Mouse (Mus musculus) liver, embryonic 12.5 days (tissue): ENCODE results near the gene Tm9sf4. TPM values are rescaled to one million over a fixed set of nuclear protein-coding genes. Genes with fewer than 3 reads are reported as not detected.
A peak's percentile ranks its signal among the peaks of the same experiment; 100 is the strongest.

Experiments
- ATAC-seq: fragments of 200-750 bp; cut with Nextera tagmentation; 2 replicates; pipeline ENCODE4 v1.8.0; 2017; ENCODE audit warnings: moderate number of reproducible peaks, mild to moderate bottlenecking, moderate library complexity
- H3K27ac ChIP-seq: fragments of 300-500 bp; sonication (generic); 2 replicates; pipeline ENCODE4 v1.5.1; 2016; ENCODE audit warnings: mild to moderate bottlenecking
- H3K27me3 ChIP-seq: fragments of 300-500 bp; sonication (generic); replicated peaks from 2 replicates; pipeline ENCODE4 v1.6.1; 2016; ENCODE audit warnings: mild to moderate bottlenecking, moderate library complexity
- H3K36me3 ChIP-seq: fragments of 300-500 bp; sonication (generic); 2 replicates; pipeline ENCODE4 v1.6.1; 2016; ENCODE audit warnings: mild to moderate bottlenecking, moderate library complexity
- H3K4me1 ChIP-seq: fragments of 300-500 bp; sonication (generic); 2 replicates; pipeline ENCODE4 v1.6.1; 2016
- H3K4me2 ChIP-seq: fragments of 300-500 bp; sonication (generic); 2 replicates; pipeline ENCODE4 v1.6.1; 2016; ENCODE audit warnings: mild to moderate bottlenecking, moderate library complexity
- H3K4me3 ChIP-seq: fragments of 300-500 bp; sonication (generic); 2 replicates; pipeline ENCODE4 v1.5.1; 2016; ENCODE audit warnings: mild to moderate bottlenecking, moderate library complexity
- H3K9ac ChIP-seq: fragments of 300-500 bp; sonication (generic); 2 replicates; pipeline ENCODE4 v1.6.1; 2016; ENCODE audit warnings: mild to moderate bottlenecking, moderate library complexity
- H3K9me3 ChIP-seq: fragments of 300-500 bp; sonication (generic); replicated peaks from 2 replicates; pipeline ENCODE4 v1.6.1; 2016; ENCODE audit warnings: mild to moderate bottlenecking, moderate library complexity
- WGBS: fragments of 180-500 bp; shearing (Covaris S2); methylation state at CpG from one replicate; pipeline ENCODE4 v1.1.7; 2016; ENCODE audit not compliant: insufficient replicate concordance; 5-methylcytosine and 5-hydroxymethylcytosine counted together
- polyA plus RNA-seq: library from polyadenylated mRNA; unstranded; fragments of >200 nt; fragmentation: Nextera tagmentation; extraction: Ambion mirVana; gene quantifications from 2 replicates; pipeline ENCODE4 v1.2.1, GENCODE M21; 2016

Gene Tm9sf4
- polyA plus RNA-seq, 1 experiment from 2014 or later: 44.8 TPM

DNA sequence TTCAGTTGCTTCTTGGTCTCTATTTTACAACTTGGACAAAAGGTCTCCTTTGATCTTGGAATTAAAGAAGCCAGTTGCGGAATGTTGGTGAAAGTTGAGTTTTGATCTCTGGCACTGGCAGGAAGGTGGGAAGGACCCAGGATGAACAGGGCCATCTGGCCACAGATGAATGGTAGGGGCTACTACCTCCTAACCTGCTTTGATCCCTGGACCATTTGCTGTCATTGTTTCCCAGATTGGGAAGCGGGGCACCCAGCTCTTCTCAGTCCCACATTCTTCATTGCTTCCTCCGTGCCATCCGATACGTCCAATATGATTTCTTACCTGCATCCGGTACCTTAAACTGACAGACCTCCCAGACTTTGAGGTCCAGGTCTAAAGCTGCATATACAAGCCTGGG lies 6.0 kb downstream of the Tm9sf4 start:
- H3K4me1 ChIP-seq: peaks cover 59% of the 10 kb centered on the region
- peaks cover 37% of the 10 kb centered on the region for H3K36me3 ChIP-seq
- no peak for ATAC-seq

DNA sequence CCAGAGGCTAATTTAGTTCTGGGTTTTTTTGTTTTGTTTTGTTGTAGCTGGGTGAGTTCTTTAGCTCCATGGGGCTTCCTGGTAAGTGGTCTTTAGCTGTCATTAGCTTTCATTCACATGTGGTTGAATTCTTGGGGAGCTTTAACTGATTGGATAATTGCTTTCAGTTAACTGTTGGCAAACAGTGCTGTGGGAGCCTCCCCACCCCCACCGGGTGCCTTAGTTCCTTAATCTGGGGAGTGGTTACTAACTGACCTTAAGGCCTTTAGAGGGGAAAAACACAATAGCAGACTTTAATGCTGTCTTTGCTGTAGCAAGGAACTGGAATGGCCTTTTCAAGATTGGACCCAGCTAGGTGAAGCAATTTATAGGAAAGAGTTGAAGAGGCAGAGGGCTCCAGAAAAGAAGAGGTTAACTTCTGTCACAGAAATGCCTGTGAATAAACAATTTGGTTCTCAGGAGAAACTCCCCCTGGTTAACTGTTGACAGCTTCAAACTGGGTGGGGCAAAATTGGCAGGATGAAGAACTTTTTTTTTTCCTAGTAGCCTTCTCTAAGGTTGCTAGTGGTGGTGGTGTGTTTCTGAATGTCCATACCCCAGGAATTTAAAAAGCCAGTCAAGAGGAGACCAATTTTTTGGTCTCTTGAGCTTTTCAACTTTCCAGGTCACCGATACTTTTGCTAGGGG lies 7.2 kb downstream of the Tm9sf4 start:
- H3K27me3 ChIP-seq: no peaks in the 10 kb centered on the region
- peak; percentile 46; the same call in 1 of the 2 replicates for ATAC-seq
- peak overlapping the region; percentile 49 for H3K27ac ChIP-seq
- 36% methylated on average over 2 of the region's 2 CpGs for WGBS
- H3K4me3 ChIP-seq: no peak overlapping the region
- no peak overlapping the region for H3K4me2 ChIP-seq
- peaks cover 32% of the 10 kb centered on the region for H3K36me3 ChIP-seq
- H3K9me3 ChIP-seq: no peaks in the 10 kb centered on the region
- peaks cover 48% of the 10 kb centered on the region for H3K4me1 ChIP-seq
- 0 out of 2 replicates have a peak overlapping the region, but pooled peaks have one; percentile 9 for H3K9ac ChIP-seq

More for the DNA sequence above, 6.0 kb downstream of the Tm9sf4 start:
- Histone ChIP-seq H3K27ac (peak overlapping the region; percentile 23; the same call in 1 of the 2 replicates), H3K4me2 (no peak overlapping the region), H3K9ac (no peak overlapping the region), H3K27me3 (no peaks in the 10 kb centered on the region), H3K4me3 (no peak overlapping the region), H3K9me3 (no peaks in the 10 kb centered on the region)
- 83% methylated on average over 6 of the region's 6 CpGs for WGBS

DNA sequence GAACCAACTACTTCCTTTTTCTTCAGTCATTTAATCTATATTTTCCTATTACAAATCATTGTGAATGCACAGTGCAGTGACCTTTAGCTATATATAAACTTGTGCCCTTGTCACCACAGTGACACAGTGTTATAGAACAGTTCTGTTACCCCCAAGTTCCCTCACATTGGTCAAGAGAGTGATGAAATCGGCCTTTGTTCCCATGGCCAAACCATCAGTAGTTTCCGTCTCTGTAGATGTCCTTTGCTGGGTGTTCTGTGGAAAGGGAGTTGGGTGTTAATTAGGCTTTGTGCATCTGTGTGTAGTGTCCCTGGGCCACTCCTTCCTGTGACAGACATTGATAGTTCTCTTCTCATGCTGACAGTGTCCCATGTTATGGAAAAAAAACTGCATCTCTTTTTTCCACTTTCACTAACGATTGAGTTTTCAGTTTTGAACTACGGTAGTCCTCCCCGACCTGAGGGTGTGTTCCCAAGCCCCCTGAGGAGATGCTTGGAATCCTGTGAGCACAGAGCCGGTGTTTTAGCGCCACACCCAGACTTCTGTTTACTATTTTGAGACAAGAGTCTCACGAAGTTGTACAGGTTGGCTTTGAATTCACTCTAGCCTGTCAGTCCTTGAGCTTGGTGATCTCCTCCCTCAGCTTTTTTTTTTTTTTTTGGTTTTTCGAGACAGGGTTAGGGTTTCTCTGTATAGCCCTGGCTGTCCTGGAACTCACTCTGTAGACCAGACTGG lies 9.6 kb downstream of the Tm9sf4 start:
- no peak overlapping the region for H3K27ac ChIP-seq
- H3K9ac ChIP-seq: no peak overlapping the region
- no peak overlapping the region for H3K4me2 ChIP-seq
- H3K27me3 ChIP-seq: no peaks in the 10 kb centered on the region
- 0 out of 2 replicates have a peak, but pooled peaks have one; percentile 8 for ATAC-seq
- peaks cover 21% of the 10 kb centered on the region for H3K36me3 ChIP-seq
- H3K4me3 ChIP-seq: no peak overlapping the region
- no peaks in the 10 kb centered on the region for H3K9me3 ChIP-seq
- 74% methylated on average over 9 of the region's 9 CpGs for WGBS
- H3K4me1 ChIP-seq: peaks cover 57% of the 10 kb centered on the region

DNA sequence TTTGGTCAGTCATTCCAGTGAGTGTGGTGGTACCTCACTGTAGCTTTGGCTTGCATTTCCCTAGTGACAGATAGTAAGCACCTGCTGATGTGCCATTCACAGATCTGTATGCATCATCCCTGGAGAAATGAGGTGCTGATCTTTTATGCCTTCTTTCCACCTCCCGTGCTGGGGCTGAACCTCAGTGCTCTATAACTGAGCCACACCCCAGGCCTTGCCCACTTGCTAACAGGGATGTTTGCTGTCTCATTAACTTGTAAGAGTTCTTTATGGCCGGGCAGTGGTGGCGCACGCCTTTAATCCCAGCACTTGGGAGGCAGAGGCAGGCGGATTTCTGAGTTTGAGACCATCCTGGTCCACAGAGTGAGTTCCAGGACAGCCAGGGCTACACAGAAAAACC lies 10.9 kb downstream of the Tm9sf4 start:
- H3K9ac ChIP-seq: no peak overlapping the region
- H3K4me3 ChIP-seq: no peak overlapping the region
- H3K36me3 ChIP-seq: peaks cover 23% of the 10 kb centered on the region
- H3K4me1 ChIP-seq: peaks cover 51% of the 10 kb centered on the region
- H3K9me3 ChIP-seq: no peaks in the 10 kb centered on the region
- no peak overlapping the region for H3K27ac ChIP-seq
- 84% methylated on average over 5 of the region's 5 CpGs for WGBS
- no peaks in the 10 kb centered on the region for H3K27me3 ChIP-seq
- H3K4me2 ChIP-seq: no peak overlapping the region
- ATAC-seq: no peak

DNA sequence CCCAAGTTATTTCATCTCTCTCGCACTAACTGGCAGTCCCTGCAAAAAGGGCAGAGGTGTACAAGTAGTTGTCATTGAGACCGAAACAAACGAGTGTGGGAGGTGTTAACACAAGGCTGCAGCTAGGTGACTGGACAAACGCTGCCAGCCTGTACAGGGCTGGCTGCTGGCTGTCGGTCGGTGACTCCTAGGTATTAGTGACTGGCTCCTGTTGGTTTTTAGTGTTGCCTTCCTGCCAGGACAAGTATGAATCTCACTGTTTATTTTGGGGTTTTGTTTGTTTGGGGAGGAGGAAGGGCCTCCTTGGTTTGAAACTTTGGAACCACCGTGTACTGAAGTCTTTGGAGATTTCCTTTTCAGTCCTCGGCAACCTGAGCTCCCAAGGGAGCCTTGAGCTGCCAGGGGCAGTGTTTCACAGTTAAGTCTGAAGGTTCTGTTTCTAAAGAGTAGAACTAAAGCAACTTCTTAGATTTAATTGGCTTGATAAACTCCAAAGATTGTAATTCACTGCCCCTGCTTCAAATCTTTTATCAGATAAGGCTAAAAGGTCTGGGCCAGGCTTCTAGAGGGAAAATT lies 15.0 kb downstream of the Tm9sf4 start:
- 79% methylated on average over 8 of the region's 8 CpGs for WGBS
- H3K4me2 ChIP-seq: no peak overlapping the region
- H3K27me3 ChIP-seq: no peaks in the 10 kb centered on the region
- no peak overlapping the region for H3K4me3 ChIP-seq
- no peak overlapping the region for H3K9ac ChIP-seq
- no peaks in the 10 kb centered on the region for H3K9me3 ChIP-seq
- peaks cover 27% of the 10 kb centered on the region for H3K4me1 ChIP-seq
- no peak overlapping the region for H3K27ac ChIP-seq
- no peak for ATAC-seq
- H3K36me3 ChIP-seq: peaks cover 45% of the 10 kb centered on the region

DNA sequence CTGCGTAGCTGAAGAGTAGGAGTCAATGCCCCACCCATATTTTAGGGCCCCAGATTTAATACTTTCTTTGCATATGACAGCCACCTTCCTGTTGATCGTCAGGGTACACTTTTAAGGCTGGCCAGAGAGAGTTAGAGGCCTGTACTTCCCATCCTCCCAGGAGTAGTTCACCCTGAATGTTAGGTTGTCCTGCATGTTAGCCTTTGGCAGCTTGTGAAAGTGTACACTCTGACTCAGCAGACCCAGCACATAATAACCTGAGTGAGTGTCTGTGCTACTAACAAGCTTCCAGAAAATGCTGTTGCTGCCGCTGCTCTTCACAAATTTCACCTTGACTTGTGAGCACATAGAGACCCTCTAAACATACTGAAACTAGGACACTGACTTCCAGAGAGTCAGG lies 16.1 kb downstream of the Tm9sf4 start:
- Histone ChIP-seq H3K4me3 (no peak overlapping the region), H3K36me3 (peaks cover 47% of the 10 kb centered on the region), H3K4me2 (no peak overlapping the region), H3K27me3 (no peaks in the 10 kb centered on the region), H3K9ac (no peak overlapping the region), H3K4me1 (peaks cover 21% of the 10 kb centered on the region; the same call in 1 of the 2 replicates), H3K27ac (no peak overlapping the region), H3K9me3 (no peaks in the 10 kb centered on the region)
- WGBS: 69% methylated on average over 3 of the region's 3 CpGs
- ATAC-seq: no peak; the same call in 1 of the 2 replicates

DNA sequence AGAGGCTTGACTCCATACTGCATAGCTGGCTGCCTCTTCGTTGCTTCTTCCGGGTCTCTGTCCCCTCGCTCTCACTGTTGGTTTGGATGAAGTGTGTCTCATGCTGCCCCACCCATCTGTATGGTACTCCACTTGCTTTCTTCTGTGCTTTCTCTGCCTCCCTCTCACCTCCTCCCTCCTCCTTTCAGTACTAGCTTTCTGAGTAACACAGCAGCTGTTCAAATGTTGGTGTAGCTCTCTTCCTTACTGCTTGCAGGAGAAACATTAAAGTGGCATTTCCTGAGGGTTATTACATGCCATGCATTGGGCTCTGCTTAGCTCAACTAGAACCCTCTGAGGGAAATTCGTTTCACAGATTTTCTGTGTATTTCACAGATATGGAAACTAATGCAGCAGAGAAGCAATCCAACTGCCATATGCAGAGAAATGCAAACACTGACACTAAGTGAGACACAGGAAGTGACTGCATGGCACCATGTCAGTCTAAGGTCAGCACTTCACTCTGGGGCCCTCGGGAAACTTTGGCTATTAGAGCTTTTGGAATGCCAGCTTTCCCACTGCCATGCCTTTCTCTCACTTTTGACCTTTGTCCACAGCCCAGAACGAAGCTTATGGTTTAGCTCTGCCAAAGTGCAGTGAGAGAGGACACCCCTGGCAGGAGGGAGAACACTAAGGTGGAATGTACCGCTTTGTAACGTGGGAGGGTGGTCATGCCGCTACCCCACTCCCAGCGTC lies 18.2 kb downstream of the Tm9sf4 start:
- no peaks in the 10 kb centered on the region for H3K9me3 ChIP-seq
- H3K4me2 ChIP-seq: no peak overlapping the region
- H3K27me3 ChIP-seq: no peaks in the 10 kb centered on the region
- no peak for ATAC-seq
- no peak overlapping the region for H3K9ac ChIP-seq
- peaks cover 21% of the 10 kb centered on the region; the same call in 1 of the 2 replicates for H3K4me1 ChIP-seq
- no peak overlapping the region for H3K27ac ChIP-seq
- peaks cover 68% of the 10 kb centered on the region for H3K36me3 ChIP-seq
- no peak overlapping the region for H3K4me3 ChIP-seq
- WGBS: 81% methylated on average over 10 of the region's 10 CpGs

DNA sequence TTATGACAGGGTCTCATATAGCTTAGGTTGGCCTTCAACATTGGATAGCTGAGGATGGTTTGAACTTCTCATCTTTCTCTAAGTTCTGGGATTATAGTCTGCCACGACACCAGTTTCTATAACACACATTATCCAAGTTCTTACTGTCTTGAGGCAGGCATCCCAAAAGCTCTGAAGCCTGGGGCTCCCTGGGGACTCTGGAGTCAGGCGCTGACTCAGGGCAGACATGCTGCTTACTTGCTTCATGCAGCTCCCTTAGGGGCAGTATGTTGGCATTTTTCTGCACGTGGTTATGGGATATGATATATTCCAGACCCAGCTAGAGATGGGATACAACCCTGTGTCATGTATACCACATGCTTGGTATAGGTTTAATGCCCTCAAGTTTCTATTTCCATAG lies 18.9 kb downstream of the Tm9sf4 start:
- Histone ChIP-seq H3K27me3 (no peaks in the 10 kb centered on the region), H3K4me1 (peaks cover 14% of the 10 kb centered on the region; the same call in 1 of the 2 replicates), H3K4me3 (no peak overlapping the region), H3K9me3 (no peaks in the 10 kb centered on the region), H3K9ac (no peak overlapping the region), H3K36me3 (peaks cover 75% of the 10 kb centered on the region), H3K27ac (no peak overlapping the region), H3K4me2 (no peak overlapping the region)
- no peak for ATAC-seq
- 81% methylated on average over 3 of the region's 3 CpGs for WGBS

DNA sequence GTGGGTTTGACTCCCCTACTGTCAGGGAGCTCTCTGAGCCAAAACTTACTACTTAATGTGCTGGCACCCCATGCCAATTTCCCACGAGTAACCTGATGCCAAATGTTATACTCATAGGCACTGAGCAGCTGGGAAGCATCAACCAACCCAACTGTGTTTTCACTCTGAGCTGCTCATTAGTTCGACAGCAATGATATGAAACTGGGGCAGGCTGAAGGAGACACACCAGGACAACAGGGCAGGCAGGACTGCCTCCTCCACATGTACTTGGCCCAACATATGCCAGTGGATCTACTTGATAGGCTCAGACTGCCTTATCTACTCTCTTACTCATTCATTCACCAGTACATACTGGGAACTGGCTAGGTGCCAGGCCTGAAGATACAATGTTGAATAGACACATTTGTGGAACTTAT lies 25.1 kb downstream of the Tm9sf4 start:
- Histone ChIP-seq H3K36me3 (peaks cover 100% of the 10 kb centered on the region), H3K4me1 (peaks cover 6% of the 10 kb centered on the region), H3K27ac (no peak overlapping the region), H3K4me3 (no peak overlapping the region), H3K4me2 (no peak overlapping the region), H3K9me3 (no peaks in the 10 kb centered on the region), H3K9ac (no peak overlapping the region), H3K27me3 (no peaks in the 10 kb centered on the region)
- no peak for ATAC-seq
- WGBS: 68% methylated on average over 2 of the region's 2 CpGs

DNA sequence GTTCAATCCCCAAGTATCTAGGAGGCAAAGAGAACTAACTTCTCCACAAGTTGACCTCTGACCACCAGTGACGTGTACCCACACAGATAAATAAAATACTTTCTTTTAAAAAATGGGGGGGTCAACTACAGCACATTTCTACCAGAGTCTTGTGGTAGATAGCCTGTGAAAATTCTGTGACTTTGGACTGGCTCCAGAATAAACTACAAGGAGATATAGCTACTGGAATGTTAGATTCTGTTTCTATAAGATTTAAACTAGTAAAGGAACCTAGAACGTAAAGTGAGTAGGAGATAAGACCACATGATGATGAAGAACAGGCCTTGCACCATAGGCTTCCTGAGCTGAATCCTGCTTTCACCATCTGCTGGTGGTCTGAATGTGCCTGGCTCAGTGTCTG lies 26.7 kb downstream of the Tm9sf4 start:
- H3K36me3 ChIP-seq: peaks cover 100% of the 10 kb centered on the region
- WGBS: 77% methylated on average over 2 of the region's 2 CpGs
- no peak overlapping the region for H3K4me2 ChIP-seq
- no peaks in the 10 kb centered on the region for H3K9me3 ChIP-seq
- peaks cover 6% of the 10 kb centered on the region for H3K4me1 ChIP-seq
- no peak overlapping the region for H3K4me3 ChIP-seq
- H3K27ac ChIP-seq: no peak overlapping the region
- no peaks in the 10 kb centered on the region for H3K27me3 ChIP-seq
- H3K9ac ChIP-seq: no peak overlapping the region
- no peak for ATAC-seq

DNA sequence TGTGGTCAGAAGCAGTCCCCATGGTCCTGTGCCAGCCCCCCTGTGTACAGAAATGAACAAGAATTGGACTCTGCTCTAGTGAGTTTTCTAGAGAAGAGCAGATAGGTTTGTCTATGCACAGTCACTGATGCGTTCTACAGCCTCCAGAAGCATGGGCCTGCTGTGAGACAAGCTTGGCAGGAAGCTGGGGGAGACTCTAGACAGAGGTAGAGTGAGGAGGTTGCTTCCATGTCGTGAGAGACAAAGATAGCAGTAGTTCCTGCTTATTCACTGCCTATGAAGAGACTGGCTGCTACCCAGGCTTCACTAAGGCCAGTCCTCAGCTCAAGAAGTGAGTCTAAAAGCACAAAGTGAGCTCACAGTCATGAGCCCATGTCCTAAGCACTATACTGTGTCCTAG lies 30.1 kb downstream of the Tm9sf4 start:
- H3K9me3 ChIP-seq: no peaks in the 10 kb centered on the region
- no peak overlapping the region for H3K27ac ChIP-seq
- no peak overlapping the region for H3K4me2 ChIP-seq
- no peaks in the 10 kb centered on the region for H3K27me3 ChIP-seq
- ATAC-seq: no peak
- H3K4me3 ChIP-seq: no peak overlapping the region
- peaks cover 95% of the 10 kb centered on the region for H3K36me3 ChIP-seq
- 54% methylated on average over 2 of the region's 2 CpGs for WGBS
- no peak overlapping the region for H3K9ac ChIP-seq
- peaks cover 10% of the 10 kb centered on the region for H3K4me1 ChIP-seq
